Mouse (Mus musculus): Measurements from ENCODE around the gene Zmynd8. TPM values are rescaled to one million over a fixed set of nuclear protein-coding genes. Genes with fewer than 3 reads are reported as not detected.

Zmynd8 gene
- polyA plus RNA-seq, 1 experiment from 2014 or later = 93.3 TPM

- H3K9me3 ChIP-seq = no peaks in the 10 kb centered on the region
- peak overlapping the region; percentile 100 for H3K27ac ChIP-seq
- H3K36me3 ChIP-seq (replicated peaks) = no peaks in the 10 kb centered on the region
- 3% methylated on average over 21 of the region's 21 CpGs for WGBS
- H3K4me1 ChIP-seq = peaks cover 95% of the 10 kb centered on the region
- peak; percentile 69 for ATAC-seq (replicated peaks)
- peak overlapping the region; percentile 39 for H3K4me3 ChIP-seq
- H3K27me3 ChIP-seq (replicated peaks) = no peaks in the 10 kb centered on the region
- peak overlapping the region; percentile 70; the same call in 1 of the 2 replicates for H3K9ac ChIP-seq
- peak overlapping the region; percentile 61 for H3K4me2 ChIP-seq
Measured at GRCm38 (mm10) chr2:165884577-165885224, 14.1 kb downstream of the Zmynd8 start.

- H3K9ac ChIP-seq = peak overlapping the region; percentile 70
- H3K9me3 ChIP-seq = no peaks in the 10 kb centered on the region
- WGBS = 9% methylated on average over 11 of the region's 11 CpGs
- peak; percentile 21; the same call in 1 of the 2 replicates for ATAC-seq (replicated peaks)
- peak overlapping the region; percentile 100 for H3K27ac ChIP-seq
- H3K4me2 ChIP-seq = peak overlapping the region; percentile 61
- H3K36me3 ChIP-seq (replicated peaks) = no peaks in the 10 kb centered on the region
- no peaks in the 10 kb centered on the region for H3K27me3 ChIP-seq (replicated peaks)
- H3K4me1 ChIP-seq = peaks cover 98% of the 10 kb centered on the region
- peak overlapping the region; percentile 39 for H3K4me3 ChIP-seq
Measured at GRCm38 (mm10) chr2:165883846-165884576, 14.8 kb downstream of the Zmynd8 start.

GRCm38 (mm10) chr2:165883006-165883405, 15.8 kb downstream of the Zmynd8 start:
- Histone ChIP-seq H3K4me3 (peak overlapping the region; percentile 39), H3K9me3 (no peaks in the 10 kb centered on the region), H3K27ac (peak overlapping the region; percentile 100), H3K4me1 (peaks cover 96% of the 10 kb centered on the region), H3K27me3 (replicated peaks) (no peaks in the 10 kb centered on the region), H3K4me2 (peak overlapping the region; percentile 61), H3K9ac (peak overlapping the region; percentile 70), H3K36me3 (replicated peaks) (no peaks in the 10 kb centered on the region)
- WGBS = 14% methylated on average over 6 of the region's 6 CpGs
- ATAC-seq (replicated peaks) = no peak

- Histone ChIP-seq H3K4me1 (peaks cover 96% of the 10 kb centered on the region), H3K36me3 (replicated peaks) (no peaks in the 10 kb centered on the region), H3K27ac (peak overlapping the region; percentile 100), H3K4me2 (peak overlapping the region; percentile 61), H3K4me3 (peak overlapping the region; percentile 39), H3K27me3 (replicated peaks) (no peaks in the 10 kb centered on the region), H3K9me3 (no peaks in the 10 kb centered on the region), H3K9ac (peak overlapping the region; percentile 70)
- WGBS = 8% methylated on average over 11 of the region's 13 CpGs
- no peak for ATAC-seq (replicated peaks)
Measured at GRCm38 (mm10) chr2:165881585-165882431, 17.0 kb downstream of the Zmynd8 start.

GRCm38 (mm10) chr2:165881220-165881584, 17.6 kb downstream of the Zmynd8 start:
- peak overlapping the region; percentile 39 for H3K4me3 ChIP-seq
- H3K4me1 ChIP-seq = peaks cover 96% of the 10 kb centered on the region
- ATAC-seq (replicated peaks) = no peak
- H3K4me2 ChIP-seq = peak overlapping the region; percentile 61
- no peak overlapping the region; the same call in 1 of the 2 replicates for H3K9ac ChIP-seq
- no peaks in the 10 kb centered on the region for H3K36me3 ChIP-seq (replicated peaks)
- H3K9me3 ChIP-seq = no peaks in the 10 kb centered on the region
- H3K27ac ChIP-seq = peak overlapping the region; percentile 100
- H3K27me3 ChIP-seq (replicated peaks) = no peaks in the 10 kb centered on the region
- 9% methylated on average over 3 of the region's 3 CpGs for WGBS

- peak overlapping the region; percentile 48 for H3K9ac ChIP-seq
- no peak for ATAC-seq (replicated peaks)
- WGBS = 4% methylated on average over 15 of the region's 15 CpGs
Measured at GRCm38 (mm10) chr2:165880501-165881182, 18.2 kb downstream of the Zmynd8 start.

GRCm38 (mm10) chr2:165879403-165880178, 19.2 kb downstream of the Zmynd8 start:
- Histone ChIP-seq H3K4me2 (peak overlapping the region; percentile 61), H3K36me3 (replicated peaks) (no peaks in the 10 kb centered on the region), H3K4me3 (peak overlapping the region; percentile 39), H3K9me3 (no peaks in the 10 kb centered on the region), H3K9ac (peak overlapping the region; percentile 48), H3K27ac (peak overlapping the region; percentile 100), H3K4me1 (peaks cover 97% of the 10 kb centered on the region), H3K27me3 (replicated peaks) (no peaks in the 10 kb centered on the region)
- ATAC-seq (replicated peaks) = no peak
- WGBS = 5% methylated on average over 16 of the region's 16 CpGs

More at GRCm38 (mm10) chr2:165880501-165881182, 18.2 kb downstream of the Zmynd8 start:
- Histone ChIP-seq H3K4me1 (peaks cover 96% of the 10 kb centered on the region), H3K27me3 (replicated peaks) (no peaks in the 10 kb centered on the region), H3K36me3 (replicated peaks) (no peaks in the 10 kb centered on the region), H3K9me3 (no peaks in the 10 kb centered on the region), H3K4me3 (peak overlapping the region; percentile 39), H3K27ac (peak overlapping the region; percentile 100), H3K4me2 (peak overlapping the region; percentile 61)

- WGBS = 15% methylated on average over 8 of the region's 8 CpGs
- no peaks in the 10 kb centered on the region for H3K27me3 ChIP-seq (replicated peaks)
- H3K9ac ChIP-seq = peak overlapping the region; percentile 48
- H3K4me2 ChIP-seq = peak overlapping the region; percentile 61
- peak overlapping the region; percentile 100 for H3K27ac ChIP-seq
- peaks cover 98% of the 10 kb centered on the region for H3K4me1 ChIP-seq
- no peaks in the 10 kb centered on the region for H3K36me3 ChIP-seq (replicated peaks)
- H3K4me3 ChIP-seq = peak overlapping the region; percentile 39
- ATAC-seq (replicated peaks) = no peak
- no peaks in the 10 kb centered on the region for H3K9me3 ChIP-seq
Measured at GRCm38 (mm10) chr2:165878907-165879361, 19.9 kb downstream of the Zmynd8 start.

GRCm38 (mm10) chr2:165878021-165878585, 20.7 kb downstream of the Zmynd8 start:
- peak overlapping the region; percentile 39 for H3K4me3 ChIP-seq

GRCm38 (mm10) chr2:165877180-165877579, 21.6 kb downstream of the Zmynd8 start:
- H3K36me3 ChIP-seq (replicated peaks) = 0 out of 2 replicates have a peak, but pooled peaks cover 2% of the 10 kb centered on the region
- no peaks in the 10 kb centered on the region for H3K27me3 ChIP-seq (replicated peaks)
- peak overlapping the region; percentile 88 for H3K27ac ChIP-seq
- H3K4me3 ChIP-seq = peak overlapping the region; percentile 28
- H3K9me3 ChIP-seq = no peaks in the 10 kb centered on the region
- peak overlapping the region; percentile 61 for H3K4me2 ChIP-seq
- H3K4me1 ChIP-seq = peaks cover 94% of the 10 kb centered on the region
- ATAC-seq (replicated peaks) = no peak
- WGBS = 67% methylated on average over 4 of the region's 4 CpGs
- peak overlapping the region; percentile 15 for H3K9ac ChIP-seq

More at GRCm38 (mm10) chr2:165878021-165878585, 20.7 kb downstream of the Zmynd8 start:
- no peaks in the 10 kb centered on the region for H3K27me3 ChIP-seq (replicated peaks)
- ATAC-seq (replicated peaks) = no peak
- 10% methylated on average over 9 of the region's 10 CpGs for WGBS
- H3K27ac ChIP-seq = peak overlapping the region; percentile 88
- peak overlapping the region; percentile 61 for H3K4me2 ChIP-seq
- H3K4me1 ChIP-seq = peaks cover 98% of the 10 kb centered on the region
- 0 out of 2 replicates have a peak, but pooled peaks cover 2% of the 10 kb centered on the region for H3K36me3 ChIP-seq (replicated peaks)
- no peaks in the 10 kb centered on the region for H3K9me3 ChIP-seq
- H3K9ac ChIP-seq = peak overlapping the region; percentile 15

All from midbrain, embryonic 15.5 days (tissue).